Mouse (Mus musculus): ENCODE measurements around the gene Rnh1. TPM values are rescaled to one million over a fixed set of nuclear protein-coding genes. Genes with fewer than 3 reads are reported as not detected.

The Rnh1 gene
- polyA plus RNA-seq, 1 experiment from 2014 or later = 240 TPM

- no peak overlapping the region for H3K4me2 ChIP-seq (ENCODE audit: low read depth, low read length)
- no peak overlapping the region for H3K9ac ChIP-seq (ENCODE audit: low read length)
- ATAC-seq (ENCODE audit: insufficient read depth, low FRiP score) = no peak
- 88% methylated on average over 3 of the region's 3 CpGs for WGBS
- no peak overlapping the region for H3K27ac ChIP-seq (ENCODE audit: low read length)
- no peaks in the 10 kb centered on the region for H3K9me3 ChIP-seq (replicated peaks; ENCODE audit: control insufficient read depth, low read length)
- no peaks in the 10 kb centered on the region for H3K36me3 ChIP-seq (ENCODE audit: control insufficient read depth, insufficient read depth, low read length)
- H3K27me3 ChIP-seq (ENCODE audit: control insufficient read depth, insufficient read depth, low read length) = no peaks in the 10 kb centered on the region
- H3K4me3 ChIP-seq (replicated peaks; ENCODE audit: low read length) = no peak overlapping the region
- peaks cover 5% of the 10 kb centered on the region; the same call in 1 of the 2 replicates for H3K4me1 ChIP-seq (ENCODE audit: control insufficient read depth, insufficient read depth, low read length)
These were observed 36.9 kb upstream of the Rnh1 start for GRCm38 (mm10) chr7:141209526-141209925.

GRCm38 (mm10) chr7:141206182-141206937 lies 33.7 kb upstream of the Rnh1 start:
- no peaks in the 10 kb centered on the region for H3K27me3 ChIP-seq (ENCODE audit: control insufficient read depth, insufficient read depth, low read length)
- H3K4me2 ChIP-seq (ENCODE audit: low read depth, low read length) = no peak overlapping the region
- no peak overlapping the region for H3K4me3 ChIP-seq (replicated peaks; ENCODE audit: low read length)
- H3K9me3 ChIP-seq (replicated peaks; ENCODE audit: control insufficient read depth, low read length) = no peaks in the 10 kb centered on the region
- no peak for ATAC-seq (ENCODE audit: insufficient read depth, low FRiP score)
- no peak overlapping the region for H3K27ac ChIP-seq (ENCODE audit: low read length)
- H3K4me1 ChIP-seq (ENCODE audit: control insufficient read depth, insufficient read depth, low read length) = no peaks in the 10 kb centered on the region
- WGBS = 90% methylated on average over 18 of the region's 18 CpGs
- no peak overlapping the region for H3K9ac ChIP-seq (ENCODE audit: low read length)
- H3K36me3 ChIP-seq (ENCODE audit: control insufficient read depth, insufficient read depth, low read length) = no peaks in the 10 kb centered on the region

- no peak overlapping the region for H3K27ac ChIP-seq (ENCODE audit: low read length)
- H3K9ac ChIP-seq (ENCODE audit: low read length) = no peak overlapping the region
- WGBS = 92% methylated on average over 5 of the region's 5 CpGs
- H3K4me3 ChIP-seq (replicated peaks; ENCODE audit: low read length) = no peak overlapping the region
- ATAC-seq (ENCODE audit: insufficient read depth, low FRiP score) = no peak
- H3K4me1 ChIP-seq (ENCODE audit: control insufficient read depth, insufficient read depth, low read length) = no peaks in the 10 kb centered on the region
- no peak overlapping the region for H3K4me2 ChIP-seq (ENCODE audit: low read depth, low read length)
- H3K27me3 ChIP-seq (ENCODE audit: control insufficient read depth, insufficient read depth, low read length) = no peaks in the 10 kb centered on the region
- H3K36me3 ChIP-seq (ENCODE audit: control insufficient read depth, insufficient read depth, low read length) = no peaks in the 10 kb centered on the region
- no peaks in the 10 kb centered on the region for H3K9me3 ChIP-seq (replicated peaks; ENCODE audit: control insufficient read depth, low read length)
These were observed 32.8 kb upstream of the Rnh1 start for GRCm38 (mm10) chr7:141205504-141205903.

- Histone ChIP-seq H3K36me3 (ENCODE audit: control insufficient read depth, insufficient read depth, low read length) (no peaks in the 10 kb centered on the region), H3K27me3 (ENCODE audit: control insufficient read depth, insufficient read depth, low read length) (no peaks in the 10 kb centered on the region), H3K4me3 (replicated peaks; ENCODE audit: low read length) (no peak overlapping the region), H3K4me2 (ENCODE audit: low read depth, low read length) (no peak overlapping the region), H3K4me1 (ENCODE audit: control insufficient read depth, insufficient read depth, low read length) (no peaks in the 10 kb centered on the region; the same call in 1 of the 2 replicates), H3K9me3 (replicated peaks; ENCODE audit: control insufficient read depth, low read length) (no peaks in the 10 kb centered on the region), H3K27ac (ENCODE audit: low read length) (no peak overlapping the region), H3K9ac (ENCODE audit: low read length) (no peak overlapping the region)
- 76% methylated on average over 3 of the region's 3 CpGs for WGBS
- no peak for ATAC-seq (ENCODE audit: insufficient read depth, low FRiP score)
These were observed 31.9 kb upstream of the Rnh1 start for GRCm38 (mm10) chr7:141204546-141204945.

- WGBS = 81% methylated on average over 4 of the region's 4 CpGs
These were observed 25.5 kb upstream of the Rnh1 start for GRCm38 (mm10) chr7:141198121-141198520.

GRCm38 (mm10) chr7:141196619-141197282 lies 24.1 kb upstream of the Rnh1 start:
- Histone ChIP-seq H3K4me2 (ENCODE audit: low read depth, low read length) (no peak overlapping the region), H3K4me1 (ENCODE audit: control insufficient read depth, insufficient read depth, low read length) (peaks cover 19% of the 10 kb centered on the region), H3K36me3 (ENCODE audit: control insufficient read depth, insufficient read depth, low read length) (no peaks in the 10 kb centered on the region), H3K9ac (ENCODE audit: low read length) (no peak overlapping the region), H3K4me3 (replicated peaks; ENCODE audit: low read length) (no peak overlapping the region), H3K27me3 (ENCODE audit: control insufficient read depth, insufficient read depth, low read length) (no peaks in the 10 kb centered on the region), H3K9me3 (replicated peaks; ENCODE audit: control insufficient read depth, low read length) (no peaks in the 10 kb centered on the region), H3K27ac (ENCODE audit: low read length) (no peak overlapping the region)
- no peak for ATAC-seq (ENCODE audit: insufficient read depth, low FRiP score)
- 86% methylated on average over 8 of the region's 8 CpGs for WGBS

More at GRCm38 (mm10) chr7:141198121-141198520, 25.5 kb upstream of the Rnh1 start:
- Histone ChIP-seq H3K36me3 (ENCODE audit: control insufficient read depth, insufficient read depth, low read length) (no peaks in the 10 kb centered on the region), H3K4me3 (replicated peaks; ENCODE audit: low read length) (no peak overlapping the region), H3K4me2 (ENCODE audit: low read depth, low read length) (no peak overlapping the region), H3K9me3 (replicated peaks; ENCODE audit: control insufficient read depth, low read length) (no peaks in the 10 kb centered on the region), H3K9ac (ENCODE audit: low read length) (no peak overlapping the region), H3K27ac (ENCODE audit: low read length) (no peak overlapping the region), H3K27me3 (ENCODE audit: control insufficient read depth, insufficient read depth, low read length) (no peaks in the 10 kb centered on the region), H3K4me1 (ENCODE audit: control insufficient read depth, insufficient read depth, low read length) (peaks cover 6% of the 10 kb centered on the region; the same call in 1 of the 2 replicates)
- ATAC-seq (ENCODE audit: insufficient read depth, low FRiP score) = no peak

GRCm38 (mm10) chr7:141195754-141196153 lies 23.1 kb upstream of the Rnh1 start:
- H3K9ac ChIP-seq (ENCODE audit: low read length) = no peak overlapping the region
- no peak for ATAC-seq (ENCODE audit: insufficient read depth, low FRiP score)
- peaks cover 7% of the 10 kb centered on the region; the same call in 1 of the 2 replicates for H3K36me3 ChIP-seq (ENCODE audit: control insufficient read depth, insufficient read depth, low read length)
- H3K27me3 ChIP-seq (ENCODE audit: control insufficient read depth, insufficient read depth, low read length) = no peaks in the 10 kb centered on the region
- H3K4me1 ChIP-seq (ENCODE audit: control insufficient read depth, insufficient read depth, low read length) = peaks cover 25% of the 10 kb centered on the region
- H3K9me3 ChIP-seq (replicated peaks; ENCODE audit: control insufficient read depth, low read length) = no peaks in the 10 kb centered on the region
- no peak overlapping the region for H3K27ac ChIP-seq (ENCODE audit: low read length)
- WGBS = 75% methylated on average over 2 of the region's 2 CpGs
- no peak overlapping the region for H3K4me2 ChIP-seq (ENCODE audit: low read depth, low read length)
- H3K4me3 ChIP-seq (replicated peaks; ENCODE audit: low read length) = no peak overlapping the region

GRCm38 (mm10) chr7:141194830-141195229 lies 22.2 kb upstream of the Rnh1 start:
- peaks cover 13% of the 10 kb centered on the region for H3K36me3 ChIP-seq (ENCODE audit: control insufficient read depth, insufficient read depth, low read length)
- whole genome bisulfite sequencing = under 1% methylated on average over 28 of the region's 28 CpGs
- H3K4me1 ChIP-seq (ENCODE audit: control insufficient read depth, insufficient read depth, low read length) = peaks cover 25% of the 10 kb centered on the region
- H3K4me2 ChIP-seq (ENCODE audit: low read depth, low read length) = peak overlapping the region; percentile 93
- H3K9me3 ChIP-seq (replicated peaks; ENCODE audit: control insufficient read depth, low read length) = no peaks in the 10 kb centered on the region
- ATAC-seq (ENCODE audit: insufficient read depth, low FRiP score) = 0 out of 2 replicates have a peak, but pooled peaks have one; percentile 8
- H3K27ac ChIP-seq (ENCODE audit: low read length) = peak overlapping the region; percentile 84
- H3K27me3 ChIP-seq (ENCODE audit: control insufficient read depth, insufficient read depth, low read length) = no peaks in the 10 kb centered on the region
- H3K9ac ChIP-seq (ENCODE audit: low read length) = peak overlapping the region; percentile 73
- peak overlapping the region; percentile 95 for H3K4me3 ChIP-seq (replicated peaks; ENCODE audit: low read length)

GRCm38 (mm10) chr7:141194409-141194808 lies 21.8 kb upstream of the Rnh1 start:
- Histone ChIP-seq H3K27me3 (ENCODE audit: control insufficient read depth, insufficient read depth, low read length) (no peaks in the 10 kb centered on the region), H3K9ac (ENCODE audit: low read length) (peak overlapping the region; percentile 73), H3K4me3 (replicated peaks; ENCODE audit: low read length) (peak overlapping the region; percentile 95), H3K27ac (ENCODE audit: low read length) (peak overlapping the region; percentile 84), H3K9me3 (replicated peaks; ENCODE audit: control insufficient read depth, low read length) (no peaks in the 10 kb centered on the region), H3K4me2 (ENCODE audit: low read depth, low read length) (peak overlapping the region; percentile 93), H3K36me3 (ENCODE audit: control insufficient read depth, insufficient read depth, low read length) (peaks cover 13% of the 10 kb centered on the region), H3K4me1 (ENCODE audit: control insufficient read depth, insufficient read depth, low read length) (peaks cover 25% of the 10 kb centered on the region)
- ATAC-seq (ENCODE audit: insufficient read depth, low FRiP score) = no peak
- under 1% methylated on average over 23 of the region's 23 CpGs for WGBS
